Mouse (Mus musculus) G1E-ER4 (cell line): ENCODE measurements around the gene 2310057J18Rik. TPM values are rescaled to one million over a fixed set of nuclear protein-coding genes. Genes with fewer than 3 reads are reported as not detected.

Experiments
- GATA1 ChIP-seq: IDR thresholded peaks from one replicate; pipeline ENCODE4 v1.8.0; 2012; ENCODE audit warnings: low read length, inconsistent platforms
- polyA plus RNA-seq: library from polyadenylated mRNA; stranded (reverse); fragments of >175 nt; gene quantifications from 2 replicates; pipeline ENCODE4 v1.2.3, GENCODE M21; 2012

2310057J18Rik gene
- polyA plus RNA-seq, result not detected in 2 replicates

GRCm38 (mm10) chr10:28986203-28986602 is at the start of gene 2310057J18Rik:
TSS of gene 2310057J18Rik (minus strand) at chr10:28986303.
- TF ChIP-seq GATA1, result no peak

- no peak for TF ChIP-seq GATA1
Measured at GRCm38 (mm10) chr10:29019496-29020270, 33.6 kb upstream of the 2310057J18Rik start.

DNA sequence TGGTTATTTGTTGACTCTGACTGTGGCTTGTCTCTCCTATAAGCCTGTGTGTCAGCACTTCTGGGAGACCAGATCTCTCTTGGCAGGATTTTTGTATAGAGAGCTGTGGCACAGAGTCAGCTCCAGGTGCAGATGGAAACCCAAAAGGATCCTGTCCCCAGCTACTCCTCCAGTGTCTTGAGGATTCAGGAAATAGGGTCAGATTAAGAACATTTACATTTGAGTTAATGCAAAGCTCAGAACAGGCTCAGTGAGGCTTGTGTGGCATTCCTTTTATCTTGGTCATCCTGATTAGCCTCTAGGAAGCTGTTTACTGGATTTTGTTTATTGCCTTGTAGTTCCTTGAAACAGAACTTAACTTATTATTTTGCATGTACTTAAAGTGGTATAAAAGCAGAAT is 11.7 kb upstream of the 2310057J18Rik start:
- TF ChIP-seq GATA1, result no peak

- TF ChIP-seq GATA1, result no peak
Measured at GRCm38 (mm10) chr10:28988990-28989389, 2.9 kb upstream of the 2310057J18Rik start.

- TF ChIP-seq GATA1, result no peak
Measured at GRCm38 (mm10) chr10:28968189-28968588, 17.9 kb downstream of the 2310057J18Rik start.

GRCm38 (mm10) chr10:28955138-28955537 is 31.0 kb downstream of the 2310057J18Rik start:
- TF ChIP-seq GATA1, result no peak

- no peak for TF ChIP-seq GATA1
Measured at GRCm38 (mm10) chr10:28954515-28954914, 31.6 kb downstream of the 2310057J18Rik start.

Other genes with a start within 250 kb of the 2310057J18Rik start
- gene Soga3, start 157.5 kb upstream of the 2310057J18Rik start, polyA plus RNA-seq, result 14.4 and 19.6 TPM in 2 replicates
- gene Gm49353, start 212.7 kb upstream of the 2310057J18Rik start, polyA plus RNA-seq, result not detected in 2 replicates
- 0.05 TPM in 2 replicates for gene 9330159F19Rik, start 225.3 kb upstream of the 2310057J18Rik start, polyA plus RNA-seq